Mouse (Mus musculus) ES-E14 (cell line): ENCODE measurements around the gene Glrx3. TPM values are rescaled to one million over a fixed set of nuclear protein-coding genes. Genes with fewer than 3 reads are reported as not detected.

Experiments
- DNase-seq: peaks from one replicate; pipeline ENCODE4 v3.0.0-alpha.2; 2013; ENCODE audit warnings: low read depth, low spot score
- H3K27ac ChIP-seq: 2 replicates; pipeline ENCODE4 v1.5.1; 2012; ENCODE audit warnings: low read depth, mild to moderate bottlenecking, low read length, moderate library complexity, mixed read lengths; ENCODE audit not compliant: poor library complexity, insufficient read depth, severe bottlenecking
- H3K36me3 ChIP-seq: 2 replicates; pipeline ENCODE4 v1.6.1; 2012; ENCODE audit warnings: mild to moderate bottlenecking, low read length, moderate library complexity, mixed read lengths; ENCODE audit not compliant: control insufficient read depth, poor library complexity, insufficient read depth, severe bottlenecking
- H3K4me1 ChIP-seq, 2 experiments: fragments of 150-350 bp in 1 of 2; sonication (generic) in 1 of 2; 2 replicates each; pipeline ENCODE4 v1.6.1; 2012; ENCODE audit warnings: low read length in 2 of 2, mild to moderate bottlenecking in 1 of 2, mixed read lengths in 1 of 2; ENCODE audit not compliant: control insufficient read depth in 2 of 2, insufficient read depth in 2 of 2, poor library complexity in 1 of 2
- H3K4me3 ChIP-seq, 2 experiments: fragments of 150-350 bp in 1 of 2; sonication (generic) in 1 of 2; 2 replicates each; pipeline ENCODE4 v1.5.1; 2012; ENCODE audit warnings: low read length in 2 of 2, low read depth in 1 of 2, mild to moderate bottlenecking in 1 of 2, mixed read lengths in 1 of 2; ENCODE audit not compliant: insufficient read depth in 1 of 2, poor library complexity in 1 of 2, severe bottlenecking in 1 of 2
- H3K9ac ChIP-seq: 2 replicates; pipeline ENCODE4 v1.6.1; 2012; ENCODE audit warnings: low read depth, mild to moderate bottlenecking, low read length, mixed read lengths; ENCODE audit not compliant: poor library complexity, insufficient read depth, severe bottlenecking
- H3K9me3 ChIP-seq: fragments of 150-350 bp; sonication (generic); 2 replicates; pipeline ENCODE4 v1.6.1; 2012; ENCODE audit warnings: low read depth, mild to moderate bottlenecking, low read length; ENCODE audit not compliant: control insufficient read depth, insufficient read depth
- CHD2 ChIP-seq: IDR thresholded peaks from 2 replicates; pipeline ENCODE4 v1.6.1; 2014; ENCODE audit warnings: mild to moderate bottlenecking, low read depth, low read length, inconsistent platforms
- HCFC1 ChIP-seq: IDR thresholded peaks from 2 replicates; pipeline ENCODE4 v1.6.1; 2012; ENCODE audit warnings: low read length, inconsistent platforms, borderline replicate concordance; ENCODE audit not compliant: insufficient read depth
- MAFK ChIP-seq: IDR thresholded peaks from 2 replicates; pipeline ENCODE4 v1.6.1; 2014; ENCODE audit warnings: mild to moderate bottlenecking, low read depth, low read length, inconsistent platforms; ENCODE audit not compliant: insufficient read depth
- ZC3H11A ChIP-seq: IDR thresholded peaks from 2 replicates; pipeline ENCODE4 v1.6.1; 2012; ENCODE audit warnings: low read depth, mild to moderate bottlenecking, inconsistent platforms, low read length, borderline replicate concordance
- ZNF384 ChIP-seq: IDR thresholded peaks from 2 replicates; pipeline ENCODE4 v1.6.1; 2012; ENCODE audit warnings: low read depth, low read length, inconsistent platforms
- in situ Hi-C, 2 experiments: fragments of 600-800 bp; cut with MboI; formaldehyde crosslinking; loops; one replicate each; pipeline ENCODE4 v1.15.1; 2025; ENCODE audit warnings: low sequenced_read_pairs in 2 of 2, inconsistent platforms in 1 of 2; ENCODE audit not compliant: unreplicated experiment in 2 of 2
- total RNA-seq: library from RNA; depleted of rRNA; stranded (reverse); fragments of 300-350 nt; gene quantifications from 2 replicates; pipeline ENCODE4 v1.2.3, GENCODE M21; 2012; rRNA removed

Glrx3 gene
- total RNA-seq, 1 experiment: 189 TPM

GRCm38 (mm10) chr7:137517588-137517987 lies 80.2 kb downstream of the Glrx3 start:
- no peak for DNase-seq
- H3K9ac ChIP-seq: no peak overlapping the region
- no peaks in the 10 kb centered on the region for H3K36me3 ChIP-seq
- H3K27ac ChIP-seq: no peak overlapping the region
- no peaks in the 10 kb centered on the region for H3K4me1 ChIP-seq
- in situ Hi-C loops: no loop called here
- no peaks in the 10 kb centered on the region for H3K9me3 ChIP-seq
- TF ChIP-seq CHD2: no peak
- TF ChIP-seq MAFK: no peak
- H3K4me3 ChIP-seq: no peak overlapping the region

- H3K9me3 ChIP-seq: no peaks in the 10 kb centered on the region
- H3K9ac ChIP-seq: no peak overlapping the region
- no peak overlapping the region for H3K4me3 ChIP-seq
- no peak overlapping the region for H3K27ac ChIP-seq
- in situ Hi-C loops: no loop called here
- TF ChIP-seq MAFK (no peak), HCFC1 (no peak), ZNF384 (no peak), ZC3H11A (no peak), CHD2 (no peak)
- H3K4me1 ChIP-seq: no peaks in the 10 kb centered on the region
- no peaks in the 10 kb centered on the region for H3K36me3 ChIP-seq
- DNase-seq: no peak
Measured at GRCm38 (mm10) chr7:137518028-137518576, 80.7 kb downstream of the Glrx3 start.

Other genes with a start within 250 kb of the Glrx3 start
- gene Ebf3, start 123.2 kb upstream of the Glrx3 start, total RNA-seq: 0.16 and 0.22 TPM in 2 replicates
- 10.1 and 11.4 TPM in 2 replicates for gene 9430038I01Rik, start 26.9 kb upstream of the Glrx3 start, total RNA-seq